Mouse (Mus musculus) heart, postnatal 0 days (tissue): ENCODE measurements around the gene Kcnk12. TPM values are rescaled to one million over a fixed set of nuclear protein-coding genes. Genes with fewer than 3 reads are reported as not detected.

Experiments
- ATAC-seq: fragments of 200-750 bp; cut with Nextera tagmentation; 2 replicates; pipeline ENCODE4 v1.8.0; 2017; ENCODE audit warnings: low read depth, moderate number of reproducible peaks, moderate library complexity; ENCODE audit not compliant: insufficient read depth
- DNase-seq: peaks from one replicate; pipeline ENCODE4 v3.0.0-alpha.2; 2016; ENCODE audit warnings: low spot score
- H3K27ac ChIP-seq: fragments of 300-500 bp; sonication (generic); 2 replicates; pipeline ENCODE4 v1.5.1; 2014; ENCODE audit warnings: low read depth, mild to moderate bottlenecking
- H3K27me3 ChIP-seq: fragments of 300-500 bp; sonication (generic); 2 replicates; pipeline ENCODE4 v1.6.1; 2014; ENCODE audit warnings: low read length, mixed read lengths; ENCODE audit not compliant: control insufficient read depth, insufficient read depth
- H3K36me3 ChIP-seq: fragments of 300-500 bp; sonication (generic); replicated peaks from 2 replicates; pipeline ENCODE4 v1.6.1; 2014; ENCODE audit warnings: low read length, mixed read lengths; ENCODE audit not compliant: control insufficient read depth, insufficient read depth
- H3K4me1 ChIP-seq: fragments of 300-500 bp; sonication (generic); 2 replicates; pipeline ENCODE4 v1.6.1; 2014; ENCODE audit warnings: antibody characterized with exemption; ENCODE audit not compliant: control insufficient read depth, insufficient read depth
- H3K4me2 ChIP-seq: fragments of 300-500 bp; sonication (generic); 2 replicates; pipeline ENCODE4 v1.6.1; 2014; ENCODE audit warnings: low read depth, mild to moderate bottlenecking, low read length, moderate library complexity
- H3K4me3 ChIP-seq: fragments of 300-500 bp; sonication (generic); 2 replicates; pipeline ENCODE4 v1.5.1; 2014; ENCODE audit warnings: low read depth, low read length
- H3K9ac ChIP-seq: fragments of 300-500 bp; sonication (generic); replicated peaks from 2 replicates; pipeline ENCODE4 v1.6.1; 2014; ENCODE audit warnings: low read depth, low read length, mixed read lengths
- H3K9me3 ChIP-seq: fragments of 300-500 bp; sonication (generic); replicated peaks from 2 replicates; pipeline ENCODE4 v1.6.1; 2016; ENCODE audit warnings: low read length; ENCODE audit not compliant: control insufficient read depth
- CTCF ChIP-seq: IDR thresholded peaks from 2 replicates; pipeline ENCODE4 v1.5.1; 2016; ENCODE audit warnings: antibody characterized with exemption, control low read depth, low read depth
- EP300 ChIP-seq: IDR thresholded peaks from 2 replicates; pipeline ENCODE4 v1.6.1; 2016; ENCODE audit warnings: antibody characterized with exemption, low read depth
- WGBS: fragments of 180-500 bp; shearing (Covaris S2); extraction: QIAGEN DNeasy Blood & Tissue Kit; methylation state at CpG from one replicate; pipeline ENCODE4 v1.1.7; 2014; 5-methylcytosine and 5-hydroxymethylcytosine counted together
- polyA plus RNA-seq: library from polyadenylated mRNA; unstranded; fragments of >200 nt; fragmentation: Nextera tagmentation; extraction: Ambion mirVana; gene quantifications from 2 replicates; pipeline ENCODE4 v1.2.1, GENCODE M21; 2015
- total RNA-seq: library from RNA; depleted of rRNA; stranded (reverse); fragments of >200 nt; gene quantifications from 2 replicates; pipeline ENCODE4 v1.2.3, GENCODE M21; 2014; ENCODE audit warnings: low replicate concordance

The Kcnk12 gene
- total and polyA plus RNA-seq, 2 experiments from 2014 or later, result not detected

DNA sequence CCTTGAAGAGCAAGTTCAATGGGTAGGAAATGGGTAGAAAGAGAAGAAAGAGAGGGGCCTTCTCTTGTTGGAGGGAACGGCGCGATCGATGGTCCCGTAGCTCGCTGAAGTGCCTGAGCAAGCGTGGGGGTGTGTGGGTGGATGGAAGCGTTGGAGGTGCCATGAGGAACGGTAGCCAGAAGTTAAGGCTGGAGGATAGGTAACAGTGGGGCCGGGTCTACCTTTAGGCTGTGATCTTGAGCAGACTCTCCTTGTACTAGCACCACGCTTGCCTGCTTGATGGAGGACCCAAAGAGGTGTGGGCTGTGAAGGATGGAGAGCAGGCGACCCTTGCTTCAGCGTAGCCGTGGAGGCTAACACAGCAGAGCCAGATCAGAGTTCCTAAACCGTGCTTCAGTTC lies 12.1 kb downstream of the Kcnk12 start:
- no peaks in the 10 kb centered on the region for H3K36me3 ChIP-seq
- DNase-seq, result no peak

DNA sequence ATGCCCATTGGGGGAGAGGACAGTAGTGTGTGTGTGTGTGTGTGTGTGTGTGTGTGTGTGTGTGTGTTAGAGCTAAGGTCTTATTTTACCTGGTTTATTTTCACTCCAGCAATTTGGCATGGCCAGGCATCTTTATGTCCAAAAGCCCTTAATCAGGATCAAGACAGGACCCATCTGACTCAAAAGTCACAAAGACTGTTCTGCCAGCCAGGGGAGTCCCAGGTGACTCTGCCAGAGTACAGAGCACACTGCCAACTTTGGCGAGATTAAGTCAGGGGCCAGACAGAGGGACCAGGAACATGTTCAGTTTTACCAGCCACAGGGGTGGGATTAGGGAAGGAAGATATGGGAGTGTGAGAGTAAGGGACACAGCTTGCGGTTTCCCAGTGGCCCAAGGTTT lies 12.9 kb downstream of the Kcnk12 start:
- H3K9me3 ChIP-seq, result no peaks in the 10 kb centered on the region
- 60% methylated on average over 2 of the region's 2 CpGs for WGBS
- H3K36me3 ChIP-seq, result no peaks in the 10 kb centered on the region
- H3K4me1 ChIP-seq, result no peaks in the 10 kb centered on the region
- DNase-seq (no peak), ATAC-seq (no peak)
- H3K27me3 ChIP-seq, result no peaks in the 10 kb centered on the region
- H3K27ac ChIP-seq, result no peak overlapping the region
- no peak overlapping the region for H3K9ac ChIP-seq
- H3K4me2 ChIP-seq, result no peak overlapping the region
- TF ChIP-seq EP300 (no peak), CTCF (no peak)
- no peak overlapping the region for H3K4me3 ChIP-seq

More for the DNA sequence above, 12.1 kb downstream of the Kcnk12 start:
- no peak overlapping the region for H3K27ac ChIP-seq
- no peaks in the 10 kb centered on the region for H3K4me1 ChIP-seq
- no peaks in the 10 kb centered on the region for H3K27me3 ChIP-seq
- TF ChIP-seq EP300 (no peak), CTCF (no peak)
- H3K4me3 ChIP-seq, result no peak overlapping the region
- no peak overlapping the region for H3K4me2 ChIP-seq
- no peak overlapping the region for H3K9ac ChIP-seq
- no peaks in the 10 kb centered on the region for H3K9me3 ChIP-seq
- no peak for ATAC-seq
- 89% methylated on average over 15 of the region's 15 CpGs for WGBS

DNA sequence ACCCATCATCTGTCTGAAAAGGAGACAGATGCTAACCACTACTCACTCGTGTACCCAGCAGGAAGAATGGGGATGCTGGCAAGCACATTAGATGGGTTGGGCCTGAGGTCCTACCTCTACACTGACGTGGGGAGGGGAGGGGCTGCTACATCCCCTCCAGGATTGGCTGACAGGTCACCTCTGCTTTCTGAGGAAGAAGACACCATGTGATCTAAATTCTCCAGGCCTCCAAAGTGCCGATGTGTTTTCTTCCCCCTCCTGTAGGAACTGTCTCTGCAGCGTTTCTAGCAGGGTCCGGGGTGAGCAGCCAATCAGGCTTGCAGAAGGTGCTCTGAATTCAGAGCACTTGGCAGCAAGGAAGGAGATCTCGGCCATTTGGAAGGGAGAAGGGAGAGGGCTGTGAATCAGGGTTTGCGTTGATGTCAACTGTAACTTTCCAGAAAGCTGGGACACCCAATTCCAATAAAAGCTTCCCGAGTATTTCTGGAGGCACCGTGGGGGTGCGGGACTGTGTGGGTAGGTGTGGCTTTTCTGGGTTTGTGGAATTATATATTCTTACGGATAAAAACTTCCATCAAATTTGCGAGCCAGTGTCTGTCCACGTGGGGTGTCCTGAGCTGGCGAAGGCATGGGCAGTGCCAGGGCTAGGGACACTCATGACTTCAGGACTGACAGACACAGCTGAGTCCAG lies 13.5 kb downstream of the Kcnk12 start:
- TF ChIP-seq EP300, result no peak
- no peak for TF ChIP-seq CTCF
- 62% methylated on average over 14 of the region's 14 CpGs for WGBS
- H3K36me3 ChIP-seq, result no peaks in the 10 kb centered on the region
- no peaks in the 10 kb centered on the region for H3K9me3 ChIP-seq
- no peak for DNase-seq
- H3K4me3 ChIP-seq, result no peak overlapping the region
- H3K9ac ChIP-seq, result no peak overlapping the region
- ATAC-seq, result no peak
- no peaks in the 10 kb centered on the region for H3K27me3 ChIP-seq
- no peak overlapping the region for H3K4me2 ChIP-seq
- no peaks in the 10 kb centered on the region for H3K4me1 ChIP-seq
- H3K27ac ChIP-seq, result no peak overlapping the region

DNA sequence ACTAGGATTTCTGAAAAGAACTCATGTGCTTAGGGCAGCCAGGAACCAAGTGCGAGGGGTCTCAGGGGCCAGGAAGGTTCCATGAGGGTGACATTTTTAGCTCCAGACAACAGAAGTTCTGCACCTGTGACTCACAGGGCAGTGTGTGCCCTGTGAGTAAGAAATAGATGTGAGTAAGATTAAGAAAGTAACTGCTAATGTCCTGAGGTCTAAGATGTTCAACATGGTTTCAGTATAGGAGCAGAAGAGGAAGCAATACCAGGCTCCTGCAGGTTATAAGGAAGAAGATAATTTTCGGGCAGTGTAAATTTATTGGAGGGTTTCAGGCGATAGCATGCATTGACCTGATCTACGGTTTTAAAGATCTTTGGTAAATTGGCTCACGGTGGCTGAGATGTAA lies 16.6 kb downstream of the Kcnk12 start:
- no peak overlapping the region for H3K4me3 ChIP-seq
- no peak for TF ChIP-seq CTCF
- TF ChIP-seq EP300, result no peak
- no peaks in the 10 kb centered on the region for H3K4me1 ChIP-seq
- H3K9me3 ChIP-seq, result no peaks in the 10 kb centered on the region
- no peak overlapping the region for H3K27ac ChIP-seq
- no peaks in the 10 kb centered on the region for H3K36me3 ChIP-seq
- H3K27me3 ChIP-seq, result no peaks in the 10 kb centered on the region
- WGBS, result 85% methylated on average over 5 of the region's 5 CpGs
- H3K4me2 ChIP-seq, result no peak overlapping the region
- DNase-seq, result no peak
- ATAC-seq, result no peak
- no peak overlapping the region for H3K9ac ChIP-seq

DNA sequence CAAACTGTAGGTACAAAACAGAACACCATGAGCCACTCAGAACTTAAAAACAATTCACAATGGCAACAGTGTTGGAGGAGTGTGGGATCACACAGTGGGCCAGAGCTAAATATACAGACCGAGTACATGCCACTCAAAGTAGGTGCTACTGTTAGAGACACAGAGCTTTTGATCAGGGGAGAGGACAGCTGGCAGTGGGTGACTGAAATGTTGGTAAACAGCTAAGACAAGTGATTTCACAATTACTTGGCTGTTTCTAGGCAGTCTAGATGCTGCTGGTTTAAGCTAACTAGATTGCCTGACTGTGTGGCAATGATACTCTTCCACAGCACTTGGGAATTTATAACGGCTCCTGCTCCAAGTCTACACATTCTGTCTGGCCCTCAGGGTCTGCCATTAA lies 17.6 kb downstream of the Kcnk12 start:
- no peak for ATAC-seq
- no peak for TF ChIP-seq CTCF
- no peak for TF ChIP-seq EP300
- H3K9me3 ChIP-seq, result no peaks in the 10 kb centered on the region
- H3K36me3 ChIP-seq, result no peaks in the 10 kb centered on the region
- DNase-seq, result no peak
- no peak overlapping the region for H3K9ac ChIP-seq
- WGBS, result 63% methylated on average over 2 of the region's 2 CpGs
- no peaks in the 10 kb centered on the region for H3K4me1 ChIP-seq
- H3K27me3 ChIP-seq, result no peaks in the 10 kb centered on the region
- no peak overlapping the region for H3K27ac ChIP-seq
- no peak overlapping the region for H3K4me3 ChIP-seq
- H3K4me2 ChIP-seq, result no peak overlapping the region

DNA sequence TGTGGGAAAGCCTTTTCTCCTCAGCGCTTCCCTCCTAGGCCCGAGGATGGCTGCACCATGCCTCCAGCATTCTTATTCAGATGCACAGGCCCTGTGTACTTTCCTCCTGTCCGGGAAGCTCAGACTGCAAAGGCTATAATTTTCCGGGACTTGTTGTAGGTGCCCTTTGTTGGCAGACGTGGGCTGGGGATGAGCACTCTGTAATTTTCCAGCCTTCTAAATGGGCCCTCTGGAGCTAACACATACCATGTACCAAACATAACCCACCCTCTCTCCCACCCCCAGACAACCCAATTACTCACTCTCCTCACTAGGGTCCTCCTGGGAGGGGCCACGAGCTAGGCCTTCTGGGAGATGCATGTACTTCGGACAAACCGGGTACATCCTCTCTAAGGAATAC lies 22.8 kb downstream of the Kcnk12 start:
- no peak for DNase-seq
- no peak overlapping the region for H3K4me2 ChIP-seq
- H3K27ac ChIP-seq, result no peak overlapping the region
- no peaks in the 10 kb centered on the region for H3K27me3 ChIP-seq
- H3K9ac ChIP-seq, result no peak overlapping the region
- H3K4me1 ChIP-seq, result no peaks in the 10 kb centered on the region
- 78% methylated on average over 8 of the region's 8 CpGs for WGBS
- H3K9me3 ChIP-seq, result no peaks in the 10 kb centered on the region
- no peak overlapping the region for H3K4me3 ChIP-seq
- ATAC-seq, result no peak
- H3K36me3 ChIP-seq, result no peaks in the 10 kb centered on the region
- TF ChIP-seq CTCF (no peak), EP300 (no peak)
